Mouse (Mus musculus) layer of hippocampus, adult 18-20 months (tissue): ENCODE measurements at regions not wholly inside any gene's neighbourhood (a gene's known extent, or its start where the extent isn't known, plus 50 kb on each side); places are given as distances from the start of the nearest gene placed in this dataset.

Experiments used
- DNase-seq, 2 experiments: peaks; one replicate each; pipeline ENCODE4 v3.0.0; 2022; ENCODE audit warnings: low spot score in 2 of 2

- no peak for DNase-seq
Observed at GRCm38 (mm10) chr5:54543556-54544061, 545.3 kb downstream of the Stim2 start.

DNA sequence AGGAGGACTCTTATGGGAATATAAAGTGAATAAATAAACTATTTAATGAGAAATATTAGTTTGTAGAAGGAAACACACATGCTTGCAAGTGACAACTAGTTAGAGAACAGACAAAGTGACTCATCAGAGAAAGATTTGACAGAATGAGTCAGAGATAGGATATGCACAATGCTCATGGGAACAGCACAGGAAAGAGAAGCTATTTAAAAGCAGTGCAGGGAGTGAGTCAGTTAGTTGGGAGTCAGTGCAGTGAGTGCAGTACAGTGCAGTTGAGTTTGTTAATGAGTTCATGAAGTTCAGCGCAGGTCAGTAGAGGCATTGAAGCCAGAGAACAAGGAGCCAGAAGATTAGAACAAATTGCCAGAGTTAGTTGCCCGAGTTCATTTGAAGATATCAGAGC is 580.2 kb downstream of the Stim2 start:
- no peak for DNase-seq

GRCm38 (mm10) chr5:54579458-54579857 is 581.2 kb downstream of the Stim2 start:
- no peak for DNase-seq

DNA sequence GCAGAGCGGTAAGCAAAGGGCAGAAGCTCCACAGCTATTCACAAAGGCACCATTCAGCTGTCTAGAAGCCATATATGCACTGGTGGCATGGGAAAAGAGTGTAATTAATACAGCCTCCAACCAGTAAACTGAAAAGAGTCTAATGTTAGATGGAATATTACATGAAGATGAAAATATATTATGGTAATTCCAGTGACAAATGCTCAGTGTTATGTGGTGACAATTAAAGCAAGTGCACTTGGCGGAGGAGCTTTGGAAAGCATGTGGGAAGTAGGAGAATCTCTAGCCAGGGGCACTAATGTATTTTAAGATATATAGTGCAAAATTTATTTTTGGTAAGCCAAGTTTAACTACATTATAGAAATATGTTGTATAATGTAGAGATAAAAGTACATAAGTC is 583.9 kb downstream of the Stim2 start:
- DNase-seq: no peak

- DNase-seq: no peak
Observed at GRCm38 (mm10) chr5:54588332-54589020, 590.2 kb downstream of the Stim2 start.

DNA sequence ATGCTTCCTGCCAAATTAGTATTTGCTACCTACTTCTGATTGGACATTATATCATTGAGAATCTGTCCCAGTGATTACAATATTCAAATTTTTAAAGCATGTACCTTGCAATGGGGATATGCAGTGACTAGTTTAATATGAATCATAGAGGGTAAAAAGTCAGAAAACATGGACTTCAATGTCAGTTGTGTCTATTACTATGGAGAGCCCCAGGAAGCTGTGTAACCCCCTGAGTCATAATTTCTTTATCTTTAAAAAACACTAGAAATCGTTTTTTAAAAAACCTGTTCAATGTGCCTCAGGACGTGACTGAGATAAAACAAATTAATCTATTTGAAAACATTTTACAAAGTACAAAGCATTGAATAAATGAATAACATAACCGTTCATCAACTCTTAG is 612.7 kb downstream of the Stim2 start:
- no peak for DNase-seq

DNA sequence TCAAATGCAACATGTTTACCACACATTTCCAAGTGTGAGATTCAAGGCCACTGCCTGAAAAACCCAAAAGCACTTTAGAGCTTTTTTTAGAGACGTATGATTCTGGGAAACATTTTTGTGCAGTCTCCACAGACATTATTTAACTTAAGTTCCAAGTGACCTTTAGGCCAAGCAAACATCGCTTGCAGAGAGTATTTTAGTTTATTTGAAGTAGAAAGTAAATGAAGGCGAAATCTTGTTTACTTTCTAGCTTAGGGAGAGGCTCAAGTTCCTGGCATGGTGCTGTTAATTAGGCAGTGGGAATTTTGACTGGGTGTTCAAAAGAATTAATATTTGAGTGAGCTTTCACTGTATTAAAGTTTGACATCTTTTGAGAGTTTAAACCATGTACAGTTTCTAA is 624.4 kb downstream of the Stim2 start:
- DNase-seq: no peak

DNA sequence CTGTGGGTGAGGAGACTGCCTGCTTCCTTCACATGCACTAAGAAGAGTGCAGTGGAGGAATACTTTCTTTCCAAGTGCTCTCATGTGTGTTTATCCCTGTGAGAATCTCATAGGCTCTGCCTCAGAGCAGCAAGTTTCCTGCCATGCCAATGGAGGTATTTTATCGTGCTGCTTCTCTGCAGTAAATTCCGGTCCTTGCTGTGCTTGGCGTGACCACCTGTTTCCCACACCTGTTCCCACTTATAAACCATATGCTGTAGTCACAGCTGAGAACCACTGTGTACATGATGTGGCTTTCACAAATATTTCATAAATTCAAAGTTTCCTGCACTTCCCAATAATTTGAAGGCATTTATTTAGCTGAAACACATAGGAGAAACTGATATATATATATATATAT is 634.0 kb downstream of the Stim2 start:
- DNase-seq: peak in 1 of 2 experiments; percentile 1
